13 mouse cellular contexts compared by ENCODE assay signal in the genomic region with DNA sequence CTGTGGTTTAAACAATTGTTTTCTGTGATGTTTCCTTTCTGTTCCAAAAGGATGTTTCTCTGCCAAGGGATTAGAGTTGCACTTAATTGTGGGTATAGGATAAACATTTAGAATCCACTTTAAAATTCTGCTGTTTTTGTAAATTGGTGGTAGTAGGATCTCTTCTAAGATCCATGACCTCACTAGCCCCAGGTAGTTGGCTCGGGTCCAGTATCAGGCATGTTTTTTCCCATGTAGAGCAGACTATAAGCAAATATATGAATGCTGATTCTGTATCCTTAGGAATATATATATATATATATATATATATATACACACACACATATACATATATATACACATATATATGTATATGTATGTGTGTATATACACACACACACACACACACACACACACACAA.
DNase-seq lines count a peak whose midpoint lies in the region.
"Had no signal": no experiment of that assay in that cellular context is flagged by ENCODE, and none has a peak within 500 bp of the region (broad histone marks: within the 10 kb centered on the region; RNA-seq: fewer than 3 reads in every experiment).

No protein-coding gene starts in this region.

- DNase-seq in cerebellum, adult 18-20 months, result peak; percentile 9 to 17
- DNase-seq in cerebellum, adult 9-11 months, result no peak
- DNase-seq in cerebellum, adult 9-10 months, result peak; percentile 23
- DNase-seq in cerebellum, adult 11 months, result no peak
- peak; percentile 22 to 55 for DNase-seq in cerebellum, postnatal 14 days
- no peak for DNase-seq in cerebellum, postnatal 4 days (ENCODE audit: low spot score in 2 of 2)
- no peak for DNase-seq in embryo, embryonic 10 days (ENCODE audit: low spot score)
- DNase-seq: adrenal gland, adult 8-10 months; adrenal gland, postnatal 14 days; adrenal gland, postnatal 36 days; B cell, adult 2 months; embryo, embryonic 11 days; gastrocnemius, adult 2 months had no signal

Comparison
In these comparisons a context has a peak if more than half of its experiments do, and no peak if none do; other contexts are left out.
1. DNase-seq: peak in cerebellum, adult 18-20 months (2 of 2), cerebellum, adult 9-10 months (single experiment) and cerebellum, postnatal 14 days (2 of 2); none in cerebellum, adult 9-11 months (single experiment), cerebellum, adult 11 months (single experiment), cerebellum, postnatal 4 days (0 of 2) and embryo, embryonic 10 days (single experiment).